ENCODE assay signal across 8 mouse cellular contexts in genomic region chr6:134897443-134898094, GRCm38 (mm10). TPM values are rescaled to one million over a fixed set of nuclear protein-coding genes. Genes with fewer than 3 reads are reported as not detected.
DNase-seq lines count a peak whose midpoint lies in the region; ATAC-seq lines count a peak whose summit lies in the region.

No protein-coding gene starts in this region.

- no peaks in the 10 kb centered on the region for H3K27me3 ChIP-seq in megakaryocyte, embryonic 14.5 days (replicated peaks)

- peak; percentile 80 for ATAC-seq in inflammation-experienced regulatory T-cells, adult 6 months

- peaks cover 8% of the 10 kb centered on the region for H3K36me3 ChIP-seq in megakaryocyte, embryonic 14.5 days (replicated peaks; ENCODE audit: low read length)

- peak; percentile 96 to 99 for DNase-seq in adrenal gland, adult (ENCODE audit: inconsistent age in 2 of 2, low spot score in 1 of 2)
- DNase-seq in embryo, embryonic 10 days (ENCODE audit: low spot score) = peak; percentile 95
- DNase-seq in gastrocnemius, postnatal 10 days = peak; percentile 97
- DNase-seq in left cerebral cortex, adult 9 months (ENCODE audit: low spot score in 2 of 2) = peak; percentile 83 to 96
- peak; percentile 93 to 95 for DNase-seq in right cerebral cortex, adult 2 months (ENCODE audit: low spot score in 2 of 2)
- DNase-seq in urinary bladder, postnatal 10 days (ENCODE audit: low spot score) = peak; percentile 88

- H3K9me3 ChIP-seq in megakaryocyte, embryonic 14.5 days = no peaks in the 10 kb centered on the region

- peak overlapping the region; percentile 94 for H3K4me3 ChIP-seq in megakaryocyte, embryonic 14.5 days (replicated peaks)

- H3K4me1 ChIP-seq in megakaryocyte, embryonic 14.5 days = peaks cover 14% of the 10 kb centered on the region

RNA-seq across cellular contexts. Expression of gene Gpr19, which starts 0.8 kb away (rescaled TPM):
- 1 to 10 TPM; 6.4 to 6.8 TPM for total RNA-seq in gastrocnemius, postnatal 10 days (2021)
- 1 to 10 TPM; 5.7 to 9.1 (median 6.8) TPM for polyA plus RNA-seq in inflammation-experienced regulatory T-cells, adult 6 months (2017; shearing (Covaris generic))
- 0.62 TPM in 1 of 2 replicates, not detected in the other for polyA plus RNA-seq in megakaryocyte, embryonic 14.5 days (2012; ENCODE audit: insufficient read depth, low replicate concordance)

RNA-seq across cellular contexts. Expression of gene Cdkn1b, which starts 22.6 kb away (rescaled TPM):
- total RNA-seq in gastrocnemius, postnatal 10 days (2021) = 10 to 100 TPM; 47.0 to 51.8 TPM
- 10 to 100 TPM; 29.4 to 55.7 (median 51.9) TPM for polyA plus RNA-seq in inflammation-experienced regulatory T-cells, adult 6 months (2017; shearing (Covaris generic))
- 15.1 and 19.6 TPM in 2 replicates for polyA plus RNA-seq in megakaryocyte, embryonic 14.5 days (2012; ENCODE audit: insufficient read depth, low replicate concordance)

Comparison
In these comparisons a context has a peak if more than half of its experiments do, and no peak if none do; other contexts are left out.
1. Peak in every context shown above with its lines: DNase-seq, ATAC-seq and H3K4me3 ChIP-seq.